Mouse (Mus musculus) spleen, adult 2 months (tissue): ENCODE results near the gene Olfr119. TPM values are rescaled to one million over a fixed set of nuclear protein-coding genes. Genes with fewer than 3 reads are reported as not detected.
"Not testable (repeated sequence)": the region's sequence is repeated elsewhere in the genome, so short reads cannot be mapped to it uniquely, and the experiment has no call there.

Source experiments
- DNase-seq, 2 experiments: peaks; one replicate each; pipeline versions ENCODE4 v3.0.0 to v3.0.0-alpha.2; 2012 to 2021; ENCODE audit warnings: low spot score in 2 of 2, low read depth in 1 of 2
- H3K27ac ChIP-seq: fragments of 200-500 bp; 2 replicates; pipeline ENCODE4 v1.5.1; 2012; ENCODE audit warnings: low read length, inconsistent platforms; ENCODE audit not compliant: insufficient read depth
- H3K27me3 ChIP-seq: fragments of 200-500 bp; 2 replicates; pipeline ENCODE4 v1.6.1; 2012; ENCODE audit warnings: mild to moderate bottlenecking, moderate library complexity, low read length, inconsistent platforms; ENCODE audit not compliant: control insufficient read depth, insufficient read depth
- H3K36me3 ChIP-seq: fragments of 200-500 bp; 2 replicates; pipeline ENCODE4 v1.6.1; 2012; ENCODE audit warnings: mild to moderate bottlenecking, low read length, inconsistent platforms; ENCODE audit not compliant: control insufficient read depth, insufficient read depth
- H3K4me1 ChIP-seq: fragments of 200-500 bp; 2 replicates; pipeline ENCODE4 v1.6.1; 2011; ENCODE audit warnings: inconsistent platforms; ENCODE audit not compliant: control insufficient read depth, insufficient read depth, insufficient read length
- H3K4me3 ChIP-seq: fragments of 200-500 bp; 2 replicates; pipeline ENCODE4 v1.5.1; 2011; ENCODE audit warnings: mild to moderate bottlenecking, inconsistent platforms; ENCODE audit not compliant: insufficient read depth, insufficient read length; ENCODE audit errors: extremely low read depth
- CTCF ChIP-seq: fragments of 200-500 bp; IDR thresholded peaks from 2 replicates; pipeline ENCODE4 v1.5.1; 2011; ENCODE audit warnings: mild to moderate bottlenecking, inconsistent platforms; ENCODE audit not compliant: insufficient read depth, insufficient read length, insufficient replicate concordance; ENCODE audit errors: extremely low read depth
- POLR2A ChIP-seq: fragments of 200-500 bp; IDR thresholded peaks from 2 replicates; pipeline ENCODE4 v1.6.1; 2011; ENCODE audit warnings: low read depth, low read length, inconsistent platforms
- WGBS: fragments of 180-500 bp; shearing (Covaris S2); methylation state at CpG from one replicate; pipeline ENCODE4 v1.1.7; 2018; 5-methylcytosine and 5-hydroxymethylcytosine counted together
- polyA plus RNA-seq: library from polyadenylated mRNA; depleted of rRNA; stranded (reverse); fragments of >200 nt; gene quantifications from 2 replicates; pipeline ENCODE4 v1.2.3, GENCODE M21; 2012; rRNA removed

Olfr119 gene
- not detected in 2 replicates for polyA plus RNA-seq

DNA sequence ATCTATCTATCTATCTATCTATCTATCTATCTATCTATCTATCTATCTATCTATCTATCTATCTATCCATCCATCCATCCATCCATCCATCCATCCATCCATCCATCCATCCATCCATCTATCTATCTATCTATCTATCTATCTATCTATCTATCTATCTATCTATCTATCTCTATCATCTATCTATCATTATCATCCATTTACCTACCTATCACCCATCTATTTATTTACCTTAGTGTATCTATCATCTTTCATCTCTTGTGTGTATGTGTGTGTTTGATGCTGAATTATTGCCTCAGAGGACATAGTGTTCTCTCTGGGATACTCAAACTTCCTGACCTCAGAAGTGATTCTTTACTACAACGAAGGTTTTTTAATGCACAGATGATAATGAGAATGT lies at the start of gene Olfr119:
Gene Olfr119, plus strand, starts transcription at position 301 of the 400 bp plus-strand sequence.
- not testable (repeated sequence) for H3K27me3 ChIP-seq, H3K27ac ChIP-seq, H3K4me1 ChIP-seq, H3K4me3 ChIP-seq, DNase-seq, H3K36me3 ChIP-seq
- WGBS = 70% methylated on average over 1 of the region's 1 CpGs

- TF ChIP-seq CTCF = no peak
- no peak for TF ChIP-seq POLR2A
- Histone ChIP-seq H3K4me3 (no peak within 1 kb of the TSS), H3K36me3 (no peaks in the 10 kb centered on the region), H3K4me1 (no peaks in the 10 kb centered on the region), H3K27me3 (no peaks in the 10 kb centered on the region), H3K27ac (no peak within 1 kb of the TSS)
- 52% methylated on average over 1 of the region's 1 CpGs for WGBS
- no peak for DNase-seq
Measured at GRCm38 (mm10) chr17:37663682-37664081, 32.7 kb upstream of the Olfr119 start, which contains the start of gene Olfr117. Olfr117 (minus strand) TSS chr17:37663782.

- H3K27ac ChIP-seq = no peak within 1 kb of the TSS
- TF ChIP-seq POLR2A = no peak
- TF ChIP-seq CTCF = no peak
- no peak within 1 kb of the TSS for H3K4me3 ChIP-seq
- H3K27me3 ChIP-seq = no peaks in the 10 kb centered on the region
- no peak for DNase-seq
- WGBS = 67% methylated on average over 2 of the region's 2 CpGs
- no peaks in the 10 kb centered on the region for H3K4me1 ChIP-seq
- H3K36me3 ChIP-seq = no peaks in the 10 kb centered on the region
Measured at GRCm38 (mm10) chr17:37666688-37667087, 29.7 kb upstream of the Olfr119 start, which contains the start of gene Olfr118. Olfr118 (plus strand) TSS chr17:37666988.

DNA sequence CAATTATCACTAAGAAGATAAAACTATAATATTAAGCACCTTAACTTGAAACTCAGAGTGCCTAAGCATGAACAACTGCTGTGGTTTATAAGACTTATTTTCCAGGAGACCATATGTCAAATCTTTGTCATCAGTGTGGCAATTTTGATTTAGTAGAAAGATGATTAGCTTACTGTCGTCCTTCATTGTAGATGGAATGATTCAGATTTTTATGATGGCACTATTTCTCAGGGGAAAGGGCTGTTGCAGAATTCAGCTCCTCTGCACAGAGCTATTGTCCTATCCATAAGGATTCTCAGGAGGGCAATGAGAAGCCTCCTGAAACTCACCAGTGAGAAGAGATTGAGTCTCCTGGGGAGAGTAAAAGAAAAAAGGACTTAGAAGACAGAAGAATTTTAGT lies 25.1 kb downstream of the Olfr119 start, which contains the start of gene Olfr120:
Gene Olfr120, plus strand, starts transcription at position 301 of the 400 bp plus-strand sequence.
- WGBS = 68% methylated on average over 1 of the region's 1 CpGs
- TF ChIP-seq POLR2A = no peak
- TF ChIP-seq CTCF = no peak

GRCm38 (mm10) chr17:37738070-37738469 lies 41.7 kb downstream of the Olfr119 start:
- DNase-seq = no peak
- no peaks in the 10 kb centered on the region for H3K36me3 ChIP-seq
- 58% methylated on average over 7 of the region's 7 CpGs for WGBS
- no peak for TF ChIP-seq POLR2A
- TF ChIP-seq CTCF = no peak
- H3K4me1 ChIP-seq = no peaks in the 10 kb centered on the region
- no peak overlapping the region for H3K27ac ChIP-seq
- no peaks in the 10 kb centered on the region for H3K27me3 ChIP-seq
- no peak overlapping the region for H3K4me3 ChIP-seq

More for the DNA sequence above, 25.1 kb downstream of the Olfr119 start, which contains the start of gene Olfr120:
- Histone ChIP-seq H3K4me3 (no peak within 1 kb of the TSS), H3K36me3 (no peaks in the 10 kb centered on the region), H3K4me1 (no peaks in the 10 kb centered on the region), H3K27me3 (no peaks in the 10 kb centered on the region), H3K27ac (no peak within 1 kb of the TSS)
- no peak for DNase-seq

Other genes starting within 250 kb of the Olfr119 start
- gene Olfr109, start 237.6 kb upstream of the Olfr119 start, polyA plus RNA-seq = not detected in 2 replicates
- 2.7 and 4.5 TPM in 2 replicates for gene H2-M2, start 213.0 kb upstream of the Olfr119 start, polyA plus RNA-seq
- gene Olfr110, start 204.1 kb upstream of the Olfr119 start, polyA plus RNA-seq = 0.05 TPM in 1 of 2 replicates, not detected in the other
- 0.27 and 0.29 TPM in 2 replicates for gene Olfr111, start 188.5 kb upstream of the Olfr119 start, polyA plus RNA-seq
- gene Olfr112, start 127.1 kb upstream of the Olfr119 start, polyA plus RNA-seq = not detected in 2 replicates
- gene Olfr113, start 118.9 kb upstream of the Olfr119 start, polyA plus RNA-seq = not detected in 2 replicates
- not detected in 2 replicates for gene Olfr114, start 103.8 kb upstream of the Olfr119 start, polyA plus RNA-seq
- not detected in 2 replicates for gene Olfr115, start 69.5 kb upstream of the Olfr119 start, polyA plus RNA-seq
- gene Olfr116, start 69.4 kb upstream of the Olfr119 start, polyA plus RNA-seq = not detected in 2 replicates
- not detected in 2 replicates for gene Olfr117, start 32.8 kb upstream of the Olfr119 start, polyA plus RNA-seq
- gene Olfr118, start 29.6 kb upstream of the Olfr119 start, polyA plus RNA-seq = not detected in 2 replicates
- gene Olfr120, start 25.2 kb downstream of the Olfr119 start, polyA plus RNA-seq = not detected in 2 replicates
- not detected in 2 replicates for gene Olfr121, start 52.3 kb downstream of the Olfr119 start, polyA plus RNA-seq
- gene Olfr122, start 72.0 kb downstream of the Olfr119 start, polyA plus RNA-seq = not detected in 2 replicates
- not detected in 2 replicates for gene Olfr123, start 97.0 kb downstream of the Olfr119 start, polyA plus RNA-seq
- not detected in 2 replicates for gene Olfr124, start 103.3 kb downstream of the Olfr119 start, polyA plus RNA-seq
- gene Olfr125, start 136.4 kb downstream of the Olfr119 start, polyA plus RNA-seq = not detected in 2 replicates
- not detected in 2 replicates for gene Olfr126, start 150.9 kb downstream of the Olfr119 start, polyA plus RNA-seq
- not detected in 2 replicates for gene Olfr127, start 203.9 kb downstream of the Olfr119 start, polyA plus RNA-seq
- gene Olfr128, start 224.0 kb downstream of the Olfr119 start, polyA plus RNA-seq = not detected in 2 replicates